Mouse (Mus musculus) midbrain, embryonic 15.5 days (tissue): ENCODE measurements around the gene Bmt2. TPM values are rescaled to one million over a fixed set of nuclear protein-coding genes. Genes with fewer than 3 reads are reported as not detected.

Source experiments
- ATAC-seq: fragments of 200-750 bp; cut with Nextera tagmentation; replicated peaks from 2 replicates; pipeline ENCODE4 v1.8.0; 2017; ENCODE audit warnings: moderate TSS enrichment
- H3K27ac ChIP-seq: fragments of 300-500 bp; sonication (generic); 2 replicates; pipeline ENCODE4 v1.5.1; 2015; ENCODE audit warnings: mild to moderate bottlenecking, inconsistent platforms
- H3K27me3 ChIP-seq: fragments of 300-500 bp; sonication (generic); replicated peaks from 2 replicates; pipeline ENCODE4 v1.6.1; 2015; ENCODE audit warnings: inconsistent platforms
- H3K36me3 ChIP-seq: fragments of 300-500 bp; sonication (generic); replicated peaks from 2 replicates; pipeline ENCODE4 v1.6.1; 2015; ENCODE audit warnings: inconsistent platforms
- H3K4me1 ChIP-seq: fragments of 300-500 bp; sonication (generic); 2 replicates; pipeline ENCODE4 v1.6.1; 2015; ENCODE audit warnings: inconsistent platforms
- H3K4me2 ChIP-seq: fragments of 300-500 bp; sonication (generic); 2 replicates; pipeline ENCODE4 v1.6.1; 2015; ENCODE audit warnings: inconsistent platforms, mild to moderate bottlenecking, moderate library complexity
- H3K4me3 ChIP-seq: fragments of 300-500 bp; sonication (generic); 2 replicates; pipeline ENCODE4 v1.5.1; 2015; ENCODE audit warnings: mild to moderate bottlenecking, inconsistent platforms
- H3K9ac ChIP-seq: fragments of 300-500 bp; sonication (generic); 2 replicates; pipeline ENCODE4 v1.6.1; 2015; ENCODE audit warnings: mild to moderate bottlenecking, inconsistent platforms
- H3K9me3 ChIP-seq: fragments of 300-500 bp; sonication (generic); 2 replicates; pipeline ENCODE4 v1.6.1; 2016; ENCODE audit warnings: inconsistent platforms
- WGBS: fragments of 180-500 bp; shearing (Covaris S2); methylation state at CpG from one replicate; pipeline ENCODE4 v1.1.7; 2015; ENCODE audit warnings: mixed read lengths; 5-methylcytosine and 5-hydroxymethylcytosine counted together
- polyA plus RNA-seq: library from polyadenylated mRNA; unstranded; fragments of >200 nt; fragmentation: Nextera tagmentation; extraction: Ambion mirVana; gene quantifications from 2 replicates; pipeline ENCODE4 v1.2.1, GENCODE M21; 2015

Gene Bmt2
- polyA plus RNA-seq, 1 experiment from 2014 or later, result 20.7 TPM

- Histone ChIP-seq H3K4me3 (no peak overlapping the region), H3K4me2 (peak overlapping the region; percentile 25), H3K4me1 (peaks cover 20% of the 10 kb centered on the region), H3K36me3 (no peaks in the 10 kb centered on the region), H3K27me3 (no peaks in the 10 kb centered on the region), H3K27ac (no peak overlapping the region), H3K9ac (no peak overlapping the region), H3K9me3 (no peaks in the 10 kb centered on the region)
- 83% methylated on average over 5 of the region's 5 CpGs for WGBS
- no peak for ATAC-seq
Observed at GRCm38 (mm10) chr6:13674600-13675305, 3.0 kb downstream of the Bmt2 start.

- H3K27ac ChIP-seq, result no peak overlapping the region
- no peaks in the 10 kb centered on the region for H3K4me1 ChIP-seq
- H3K27me3 ChIP-seq, result no peaks in the 10 kb centered on the region
- no peaks in the 10 kb centered on the region for H3K9me3 ChIP-seq
- no peak overlapping the region for H3K4me2 ChIP-seq
- WGBS, result 87% methylated on average over 7 of the region's 7 CpGs
- H3K9ac ChIP-seq, result no peak overlapping the region
- no peaks in the 10 kb centered on the region for H3K36me3 ChIP-seq
- no peak for ATAC-seq
- H3K4me3 ChIP-seq, result no peak overlapping the region
Observed at GRCm38 (mm10) chr6:13665646-13666045, 12.1 kb downstream of the Bmt2 start.

GRCm38 (mm10) chr6:13658016-13658415, 19.8 kb downstream of the Bmt2 start:
- Histone ChIP-seq H3K4me2 (no peak overlapping the region), H3K27me3 (no peaks in the 10 kb centered on the region), H3K36me3 (no peaks in the 10 kb centered on the region), H3K4me1 (no peaks in the 10 kb centered on the region), H3K4me3 (no peak overlapping the region), H3K9ac (no peak overlapping the region), H3K27ac (no peak overlapping the region), H3K9me3 (no peaks in the 10 kb centered on the region)
- no peak for ATAC-seq
- 50% methylated on average over 2 of the region's 2 CpGs for WGBS

- H3K27me3 ChIP-seq, result no peaks in the 10 kb centered on the region
- H3K27ac ChIP-seq, result no peak overlapping the region
- H3K4me2 ChIP-seq, result no peak overlapping the region
- H3K9ac ChIP-seq, result no peak overlapping the region
- H3K36me3 ChIP-seq, result peaks cover 4% of the 10 kb centered on the region; the same call in 1 of the 2 replicates
- H3K4me3 ChIP-seq, result no peak overlapping the region
- no peak for ATAC-seq
- no peaks in the 10 kb centered on the region for H3K4me1 ChIP-seq
- H3K9me3 ChIP-seq, result no peaks in the 10 kb centered on the region
Observed at GRCm38 (mm10) chr6:13654081-13654480, 23.7 kb downstream of the Bmt2 start.

- H3K4me1 ChIP-seq, result no peaks in the 10 kb centered on the region
- no peak overlapping the region for H3K4me2 ChIP-seq
- no peak overlapping the region for H3K27ac ChIP-seq
- WGBS, result 97% methylated on average over 3 of the region's 3 CpGs
- H3K27me3 ChIP-seq, result no peaks in the 10 kb centered on the region
- peaks cover 7% of the 10 kb centered on the region; the same call in 1 of the 2 replicates for H3K36me3 ChIP-seq
- ATAC-seq, result no peak
- no peaks in the 10 kb centered on the region for H3K9me3 ChIP-seq
- no peak overlapping the region for H3K9ac ChIP-seq
- H3K4me3 ChIP-seq, result no peak overlapping the region
Observed at GRCm38 (mm10) chr6:13652284-13652683, 25.5 kb downstream of the Bmt2 start.

GRCm38 (mm10) chr6:13650854-13651253, 26.9 kb downstream of the Bmt2 start:
- 95% methylated on average over 3 of the region's 3 CpGs for WGBS
- Histone ChIP-seq H3K4me2 (no peak overlapping the region), H3K9ac (no peak overlapping the region), H3K27me3 (no peaks in the 10 kb centered on the region), H3K36me3 (peaks cover 7% of the 10 kb centered on the region; the same call in 1 of the 2 replicates), H3K4me3 (no peak overlapping the region), H3K4me1 (no peaks in the 10 kb centered on the region), H3K9me3 (no peaks in the 10 kb centered on the region), H3K27ac (no peak overlapping the region)
- no peak for ATAC-seq

GRCm38 (mm10) chr6:13648305-13648704, 29.5 kb downstream of the Bmt2 start:
- Histone ChIP-seq H3K27me3 (no peaks in the 10 kb centered on the region), H3K36me3 (peaks cover 7% of the 10 kb centered on the region; the same call in 1 of the 2 replicates)
- no peak for ATAC-seq

GRCm38 (mm10) chr6:13636582-13636989, 41.2 kb downstream of the Bmt2 start:
- Histone ChIP-seq H3K36me3 (no peaks in the 10 kb centered on the region), H3K27ac (no peak overlapping the region), H3K9me3 (no peaks in the 10 kb centered on the region), H3K4me2 (no peak overlapping the region), H3K4me1 (no peaks in the 10 kb centered on the region), H3K4me3 (no peak overlapping the region), H3K27me3 (no peaks in the 10 kb centered on the region), H3K9ac (no peak overlapping the region)
- 87% methylated on average over 3 of the region's 3 CpGs for WGBS
- ATAC-seq, result no peak

More at GRCm38 (mm10) chr6:13648305-13648704, 29.5 kb downstream of the Bmt2 start:
- no peaks in the 10 kb centered on the region for H3K4me1 ChIP-seq
- no peak overlapping the region for H3K4me2 ChIP-seq
- H3K27ac ChIP-seq, result no peak overlapping the region
- no peaks in the 10 kb centered on the region; the same call in 1 of the 2 replicates for H3K9me3 ChIP-seq
- H3K4me3 ChIP-seq, result no peak overlapping the region
- H3K9ac ChIP-seq, result no peak overlapping the region

- Histone ChIP-seq H3K27me3 (no peaks in the 10 kb centered on the region), H3K4me1 (no peaks in the 10 kb centered on the region), H3K9me3 (no peaks in the 10 kb centered on the region), H3K9ac (no peak overlapping the region), H3K4me3 (no peak overlapping the region), H3K4me2 (no peak overlapping the region), H3K36me3 (no peaks in the 10 kb centered on the region), H3K27ac (no peak overlapping the region)
- WGBS, result 82% methylated on average over 1 of the region's 1 CpGs
- ATAC-seq, result no peak
Observed at GRCm38 (mm10) chr6:13632571-13632970, 45.2 kb downstream of the Bmt2 start.

GRCm38 (mm10) chr6:13630607-13631006, 47.2 kb downstream of the Bmt2 start:
- ATAC-seq, result no peak
- H3K9me3 ChIP-seq, result no peaks in the 10 kb centered on the region
- H3K27ac ChIP-seq, result no peak overlapping the region
- 81% methylated on average over 2 of the region's 2 CpGs for WGBS
- H3K36me3 ChIP-seq, result no peaks in the 10 kb centered on the region
- H3K4me2 ChIP-seq, result no peak overlapping the region
- H3K4me1 ChIP-seq, result no peaks in the 10 kb centered on the region
- no peak overlapping the region for H3K4me3 ChIP-seq
- no peaks in the 10 kb centered on the region for H3K27me3 ChIP-seq
- H3K9ac ChIP-seq, result no peak overlapping the region

GRCm38 (mm10) chr6:13619618-13620017, 58.1 kb downstream of the Bmt2 start:
- H3K4me1 ChIP-seq, result no peaks in the 10 kb centered on the region
- ATAC-seq, result no peak
- H3K4me2 ChIP-seq, result no peak overlapping the region
- H3K4me3 ChIP-seq, result no peak overlapping the region
- no peak overlapping the region for H3K9ac ChIP-seq
- H3K27me3 ChIP-seq, result no peaks in the 10 kb centered on the region
- H3K36me3 ChIP-seq, result no peaks in the 10 kb centered on the region
- WGBS, result 84% methylated on average over 2 of the region's 2 CpGs
- no peak overlapping the region for H3K27ac ChIP-seq
- H3K9me3 ChIP-seq, result no peaks in the 10 kb centered on the region

- no peak overlapping the region for H3K9ac ChIP-seq
- WGBS, result 92% methylated on average over 3 of the region's 3 CpGs
Observed at GRCm38 (mm10) chr6:13617110-13617509, 60.7 kb downstream of the Bmt2 start.

GRCm38 (mm10) chr6:13614568-13614967, 63.2 kb downstream of the Bmt2 start:
- no peak overlapping the region for H3K9ac ChIP-seq
- ATAC-seq, result no peak
- no peaks in the 10 kb centered on the region for H3K36me3 ChIP-seq
- H3K4me3 ChIP-seq, result no peak overlapping the region
- no peak overlapping the region for H3K4me2 ChIP-seq
- no peaks in the 10 kb centered on the region for H3K27me3 ChIP-seq
- no peaks in the 10 kb centered on the region for H3K4me1 ChIP-seq
- no peaks in the 10 kb centered on the region for H3K9me3 ChIP-seq
- WGBS, result 92% methylated on average over 3 of the region's 3 CpGs
- no peak overlapping the region for H3K27ac ChIP-seq

More at GRCm38 (mm10) chr6:13617110-13617509, 60.7 kb downstream of the Bmt2 start:
- H3K27ac ChIP-seq, result no peak overlapping the region
- H3K4me3 ChIP-seq, result no peak overlapping the region
- H3K9me3 ChIP-seq, result no peaks in the 10 kb centered on the region
- no peaks in the 10 kb centered on the region for H3K27me3 ChIP-seq
- no peaks in the 10 kb centered on the region for H3K36me3 ChIP-seq
- H3K4me1 ChIP-seq, result no peaks in the 10 kb centered on the region
- H3K4me2 ChIP-seq, result no peak overlapping the region
- no peak for ATAC-seq
